In genomic region chr10:87813073-87813590, GRCm38 (mm10) we compare ENCODE assay signal across 8 mouse cellular contexts. TPM values are rescaled to one million over a fixed set of nuclear protein-coding genes. Genes with fewer than 3 reads are reported as not detected.
DNase-seq lines count a peak whose midpoint lies in the region; ATAC-seq and TF ChIP-seq lines count a peak whose summit lies in the region.

No protein-coding gene starts in this region.

- no peak overlapping the region for H3K4me3 ChIP-seq in lung, embryonic 16.5 days (ENCODE audit: low read length)
- H3K4me3 ChIP-seq in lung, adult 2 months (replicated peaks; ENCODE audit: extremely low read depth, low read depth, low read length) = no peak overlapping the region
- H3K4me3 ChIP-seq in limb, embryonic 14.5 days (replicated peaks; ENCODE audit: low read length) = no peak overlapping the region

- 0 out of 2 replicates have a peak overlapping the region, but pooled peaks have one; percentile 29 for H3K4me2 ChIP-seq in lung, embryonic 16.5 days (ENCODE audit: low read depth, low read length)
- H3K4me2 ChIP-seq in limb, embryonic 14.5 days (replicated peaks; ENCODE audit: low read depth, low read length, severe bottlenecking) = peak overlapping the region; percentile 24; the same call in 1 of the 2 replicates

- no peak for DNase-seq in frontal cortex, postnatal 25 days (ENCODE audit: low spot score in 2 of 2)
- no peak for DNase-seq in lung, adult 2 months
- DNase-seq in limb, embryonic 14.5 days (ENCODE audit: low spot score) = no peak
- DNase-seq in telencephalon, adult 2 months (ENCODE audit: low read depth, low spot score) = peak; percentile 21
- no peak for DNase-seq in thymus, postnatal 0 days (ENCODE audit: low spot score)
- DNase-seq in lung, postnatal 4 days = no peak

- no peak for TF ChIP-seq POLR2A in lung, adult 2 months (IDR thresholded peaks at IDR 0.05; ENCODE audit: borderline replicate concordance, extremely low read depth, low read depth, low read length)
- no peak for TF ChIP-seq POLR2A in limb, embryonic 14.5 days (IDR thresholded peaks at IDR 0.05; ENCODE audit: borderline replicate concordance, extremely low read depth, insufficient read depth, insufficient read length)

- H3K36me3 ChIP-seq in lung, embryonic 16.5 days (ENCODE audit: control insufficient read depth, insufficient read depth, low read length) = no peaks in the 10 kb centered on the region
- H3K36me3 ChIP-seq in limb, embryonic 14.5 days (ENCODE audit: control insufficient read depth, insufficient read depth, low read length) = no peaks in the 10 kb centered on the region

- 8% methylated on average over 3 of the region's 3 CpGs for WGBS in lung, embryonic 16.5 days
- WGBS in lung, adult 2 months = 26% methylated on average over 3 of the region's 3 CpGs
- 0% methylated on average over 3 of the region's 3 CpGs for WGBS in limb, embryonic 14.5 days

- 0 out of 2 replicates have a peak, but pooled peaks have one; percentile 38 for ATAC-seq in frontal cortex, adult (ENCODE audit: low TSS enrichment)
- ATAC-seq in lung, embryonic 16.5 days (ENCODE audit: low read depth) = no peak
- peak; percentile 51; the same call in 1 of the 2 replicates for ATAC-seq in limb, embryonic 14.5 days (ENCODE audit: low FRiP score, low read depth)

- 0 out of 2 replicates have a peak, but pooled peaks cover 2% of the 10 kb centered on the region for H3K4me1 ChIP-seq in lung, embryonic 16.5 days (replicated peaks; ENCODE audit: control insufficient read depth, insufficient read depth, low read length)
- no peaks in the 10 kb centered on the region for H3K4me1 ChIP-seq in lung, adult 2 months (ENCODE audit: control insufficient read depth, insufficient read depth, low read length)
- peaks cover 18% of the 10 kb centered on the region for H3K4me1 ChIP-seq in limb, embryonic 14.5 days (ENCODE audit: control insufficient read depth, insufficient read depth, low read length)

- no peak overlapping the region for H3K9ac ChIP-seq in lung, embryonic 16.5 days (ENCODE audit: low read length)
- no peak overlapping the region for H3K9ac ChIP-seq in limb, embryonic 14.5 days (ENCODE audit: low read depth, low read length, severe bottlenecking)

- no peaks in the 10 kb centered on the region for H3K9me3 ChIP-seq in lung, embryonic 16.5 days (ENCODE audit: control insufficient read depth, low read length)
- H3K9me3 ChIP-seq in limb, embryonic 14.5 days (ENCODE audit: control insufficient read depth, low read length) = no peaks in the 10 kb centered on the region

- no peaks in the 10 kb centered on the region for H3K27me3 ChIP-seq in lung, embryonic 16.5 days (ENCODE audit: control insufficient read depth, insufficient read depth, low read depth, low read length)
- H3K27me3 ChIP-seq in limb, embryonic 14.5 days (ENCODE audit: control insufficient read depth, insufficient read depth, low read length) = no peaks in the 10 kb centered on the region

- H3K27ac ChIP-seq in lung, embryonic 16.5 days (ENCODE audit: low read length) = no peak overlapping the region
- H3K27ac ChIP-seq in limb, embryonic 14.5 days (replicated peaks; ENCODE audit: low read depth, low read length) = 0 out of 2 replicates have a peak overlapping the region, but pooled peaks have one; percentile 13

- TF ChIP-seq CTCF in lung, adult 2 months (IDR thresholded peaks at IDR 0.05; ENCODE audit: insufficient read depth, low read length) = no peak

RNA-seq across cellular contexts. Expression of gene Igf1, which starts 44.9 kb away (rescaled TPM):
- 63.1 and 70.1 TPM in 2 replicates for polyA plus RNA-seq in lung, embryonic 16.5 days (2015; fragmentation: Nextera tagmentation; extraction: Ambion mirVana)
- polyA plus RNA-seq in lung, adult 2 months (2012; rRNA removed) = 23.6 and 25.7 TPM in 2 replicates
- 71.2 and 72.4 TPM in 2 replicates for polyA plus RNA-seq in limb, embryonic 14.5 days (2012; rRNA removed)
- 83.9 and 93.6 TPM in 2 replicates for polyA plus RNA-seq in limb, embryonic 14.5 days (2014; fragmentation: Nextera tagmentation; extraction: Ambion mirVana)
- 15.2 and 17.8 TPM in 2 replicates for polyA plus RNA-seq in thymus, postnatal 0 days (2015; fragmentation: Nextera tagmentation; extraction: Ambion mirVana)
